Mouse (Mus musculus) ES-E14 (cell line): ENCODE results near the gene Pafah1b2. TPM values are rescaled to one million over a fixed set of nuclear protein-coding genes. Genes with fewer than 3 reads are reported as not detected.

Source experiments
- DNase-seq: peaks from one replicate; pipeline ENCODE4 v3.0.0-alpha.2; 2013; ENCODE audit warnings: low read depth, low spot score
- H3K27ac ChIP-seq: 2 replicates; pipeline ENCODE4 v1.5.1; 2012; ENCODE audit warnings: low read depth, mild to moderate bottlenecking, low read length, moderate library complexity, mixed read lengths; ENCODE audit not compliant: poor library complexity, insufficient read depth, severe bottlenecking
- H3K36me3 ChIP-seq: 2 replicates; pipeline ENCODE4 v1.6.1; 2012; ENCODE audit warnings: mild to moderate bottlenecking, low read length, moderate library complexity, mixed read lengths; ENCODE audit not compliant: control insufficient read depth, poor library complexity, insufficient read depth, severe bottlenecking
- H3K4me1 ChIP-seq, 2 experiments: fragments of 150-350 bp in 1 of 2; sonication (generic) in 1 of 2; 2 replicates each; pipeline ENCODE4 v1.6.1; 2012; ENCODE audit warnings: low read length in 2 of 2, mild to moderate bottlenecking in 1 of 2, mixed read lengths in 1 of 2; ENCODE audit not compliant: control insufficient read depth in 2 of 2, insufficient read depth in 2 of 2, poor library complexity in 1 of 2
- H3K4me3 ChIP-seq, 2 experiments: fragments of 150-350 bp in 1 of 2; sonication (generic) in 1 of 2; 2 replicates each; pipeline ENCODE4 v1.5.1; 2012; ENCODE audit warnings: low read length in 2 of 2, low read depth in 1 of 2, mild to moderate bottlenecking in 1 of 2, mixed read lengths in 1 of 2; ENCODE audit not compliant: insufficient read depth in 1 of 2, poor library complexity in 1 of 2, severe bottlenecking in 1 of 2
- H3K9ac ChIP-seq: 2 replicates; pipeline ENCODE4 v1.6.1; 2012; ENCODE audit warnings: low read depth, mild to moderate bottlenecking, low read length, mixed read lengths; ENCODE audit not compliant: poor library complexity, insufficient read depth, severe bottlenecking
- H3K9me3 ChIP-seq: fragments of 150-350 bp; sonication (generic); 2 replicates; pipeline ENCODE4 v1.6.1; 2012; ENCODE audit warnings: low read depth, mild to moderate bottlenecking, low read length; ENCODE audit not compliant: control insufficient read depth, insufficient read depth
- CHD2 ChIP-seq: IDR thresholded peaks from 2 replicates; pipeline ENCODE4 v1.6.1; 2014; ENCODE audit warnings: mild to moderate bottlenecking, low read depth, low read length, inconsistent platforms
- HCFC1 ChIP-seq: IDR thresholded peaks from 2 replicates; pipeline ENCODE4 v1.6.1; 2012; ENCODE audit warnings: low read length, inconsistent platforms, borderline replicate concordance; ENCODE audit not compliant: insufficient read depth
- MAFK ChIP-seq: IDR thresholded peaks from 2 replicates; pipeline ENCODE4 v1.6.1; 2014; ENCODE audit warnings: mild to moderate bottlenecking, low read depth, low read length, inconsistent platforms; ENCODE audit not compliant: insufficient read depth
- ZC3H11A ChIP-seq: IDR thresholded peaks from 2 replicates; pipeline ENCODE4 v1.6.1; 2012; ENCODE audit warnings: low read depth, mild to moderate bottlenecking, inconsistent platforms, low read length, borderline replicate concordance
- ZNF384 ChIP-seq: IDR thresholded peaks from 2 replicates; pipeline ENCODE4 v1.6.1; 2012; ENCODE audit warnings: low read depth, low read length, inconsistent platforms
- in situ Hi-C, 2 experiments: fragments of 600-800 bp; cut with MboI; formaldehyde crosslinking; loops; one replicate each; pipeline ENCODE4 v1.15.1; 2025; ENCODE audit warnings: low sequenced_read_pairs in 2 of 2, inconsistent platforms in 1 of 2; ENCODE audit not compliant: unreplicated experiment in 2 of 2
- total RNA-seq: library from RNA; depleted of rRNA; stranded (reverse); fragments of 300-350 nt; gene quantifications from 2 replicates; pipeline ENCODE4 v1.2.3, GENCODE M21; 2012

Gene Pafah1b2
- total RNA-seq, 1 experiment = 64.9 TPM

- no peak overlapping the region for H3K9ac ChIP-seq
- H3K9me3 ChIP-seq = no peaks in the 10 kb centered on the region
- peak; percentile 92 for TF ChIP-seq ZNF384
- no peak for TF ChIP-seq CHD2
- no peak for TF ChIP-seq MAFK
- no peak for TF ChIP-seq HCFC1
- TF ChIP-seq ZC3H11A = peak; percentile 86
- H3K36me3 ChIP-seq = no peaks in the 10 kb centered on the region
- no peak overlapping the region for H3K4me3 ChIP-seq
- peaks cover 0 to 3% of the 10 kb centered on the region in 2 experiments; a peak in 1 of 4 replicates for H3K4me1 ChIP-seq
- H3K27ac ChIP-seq = no peak overlapping the region
- in situ Hi-C loops = loop anchor here in 1 of 2 experiments (10.0 kb wide), 2 partner anchors 181 to 311 kb away; partner anchors contain the start of gene 4931429L15Rik
- peak; percentile 63 for DNase-seq
These were observed 8.8 kb downstream of the Pafah1b2 start for GRCm38 (mm10) chr9:46003729-46004128.

GRCm38 (mm10) chr9:45999009-45999408, 13.5 kb downstream of the Pafah1b2 start:
- Histone ChIP-seq H3K36me3 (no peaks in the 10 kb centered on the region), H3K4me1 (no peaks in the 10 kb centered on the region), H3K4me3 (no peak overlapping the region), H3K27ac (no peak overlapping the region), H3K9me3 (no peaks in the 10 kb centered on the region), H3K9ac (no peak overlapping the region)
- TF ChIP-seq CHD2 (no peak), ZNF384 (no peak), ZC3H11A (no peak)
- in situ Hi-C loops = no loop called here
- DNase-seq = no peak

- no peaks in the 10 kb centered on the region for H3K9me3 ChIP-seq
- H3K9ac ChIP-seq = peak overlapping the region; percentile 87; the same call in 1 of the 2 replicates
- H3K27ac ChIP-seq = peak overlapping the region; percentile 52; the same call in 1 of the 2 replicates
- DNase-seq = peak; percentile 34
- H3K36me3 ChIP-seq = no peaks in the 10 kb centered on the region
- TF ChIP-seq HCFC1 (no peak), ZNF384 (no peak), CHD2 (no peak), MAFK (no peak), ZC3H11A (no peak)
- H3K4me1 ChIP-seq = peaks cover 4 to 12% of the 10 kb centered on the region in 2 experiments; a peak in 1 of 4 replicates
- H3K4me3 ChIP-seq = peak overlapping the region; percentile 73 to 86
- in situ Hi-C loops = no loop called here
These were observed 27.3 kb downstream of the Pafah1b2 start for GRCm38 (mm10) chr9:45985229-45985567.

- H3K27ac ChIP-seq = peak overlapping the region; percentile 80
- no peaks in the 10 kb centered on the region for H3K9me3 ChIP-seq
- no peak for TF ChIP-seq HCFC1
- TF ChIP-seq MAFK = no peak
- no peak; the same call in 1 of the 2 replicates for TF ChIP-seq ZNF384
- no peak for TF ChIP-seq CHD2
- TF ChIP-seq ZC3H11A = no peak
- in situ Hi-C loops = no loop called here
- H3K4me3 ChIP-seq = peak overlapping the region; percentile 73 to 86
- DNase-seq = peak; percentile 77
- peak overlapping the region; percentile 93 for H3K9ac ChIP-seq
- peaks cover 4 to 12% of the 10 kb centered on the region in 2 experiments; a peak in 1 of 4 replicates for H3K4me1 ChIP-seq
- H3K36me3 ChIP-seq = no peaks in the 10 kb centered on the region
These were observed 27.9 kb downstream of the Pafah1b2 start for GRCm38 (mm10) chr9:45984409-45985228.
